Mouse (Mus musculus) WW6 (cell line): Measurements from ENCODE around the gene Mettl21a.
"Not testable (repeated sequence)": the region's sequence is repeated elsewhere in the genome, so short reads cannot be mapped to it uniquely, and the experiment has no call there.

Experiments used
- DNase-seq: peaks from one replicate; pipeline ENCODE4 v3.0.0-alpha.2; 2013; ENCODE audit warnings: low read depth, low spot score

Gene Mettl21a

GRCm38 (mm10) chr1:64616881-64617714, at the start of gene Mettl21a:
Mettl21a (minus strand) TSS chr1:64617242.
- peak; percentile 60 for DNase-seq

GRCm38 (mm10) chr1:64658876-64659275, 41.8 kb upstream of the Mettl21a start:
- no peak for DNase-seq

- no peak for DNase-seq
Observed at GRCm38 (mm10) chr1:64656423-64657129, 39.5 kb upstream of the Mettl21a start.

GRCm38 (mm10) chr1:64655415-64655814, 38.4 kb upstream of the Mettl21a start:
- DNase-seq, result no peak

GRCm38 (mm10) chr1:64653701-64654100, 36.7 kb upstream of the Mettl21a start:
- DNase-seq, result no peak

- no peak for DNase-seq
Observed at GRCm38 (mm10) chr1:64649362-64650124, 32.5 kb upstream of the Mettl21a start.

GRCm38 (mm10) chr1:64644513-64644912, 27.5 kb upstream of the Mettl21a start:
- DNase-seq, result no peak

GRCm38 (mm10) chr1:64642541-64642940, 25.5 kb upstream of the Mettl21a start:
- not testable (repeated sequence) for DNase-seq

GRCm38 (mm10) chr1:64641069-64641468, 24.0 kb upstream of the Mettl21a start:
- DNase-seq, result no peak

GRCm38 (mm10) chr1:64639279-64639678, 22.2 kb upstream of the Mettl21a start:
- DNase-seq, result no peak

GRCm38 (mm10) chr1:64635624-64636023, 18.6 kb upstream of the Mettl21a start:
- no peak for DNase-seq

- DNase-seq, result no peak
Observed at GRCm38 (mm10) chr1:64633237-64633636, 16.2 kb upstream of the Mettl21a start.

GRCm38 (mm10) chr1:64631526-64631925, 14.5 kb upstream of the Mettl21a start:
- no peak for DNase-seq

GRCm38 (mm10) chr1:64625214-64625613, 8.2 kb upstream of the Mettl21a start:
- DNase-seq, result no peak

GRCm38 (mm10) chr1:64623558-64624435, 6.8 kb upstream of the Mettl21a start:
- no peak for DNase-seq

- DNase-seq, result no peak
Observed at GRCm38 (mm10) chr1:64621116-64621515, 4.1 kb upstream of the Mettl21a start.

GRCm38 (mm10) chr1:64618226-64618625, 1.2 kb upstream of the Mettl21a start:
- no peak for DNase-seq

GRCm38 (mm10) chr1:64617715-64617984, 608 bp upstream of the Mettl21a start:
- DNase-seq, result peak; percentile 65

- no peak for DNase-seq
Observed at GRCm38 (mm10) chr1:64616531-64616880, 536 bp downstream of the Mettl21a start.

- no peak for DNase-seq
Observed at GRCm38 (mm10) chr1:64616076-64616475, 966 bp downstream of the Mettl21a start.

- DNase-seq, result no peak
Observed at GRCm38 (mm10) chr1:64615531-64615991, 1.5 kb downstream of the Mettl21a start.
